Mouse (Mus musculus): ENCODE results near the gene Cd163. TPM values are rescaled to one million over a fixed set of nuclear protein-coding genes. Genes with fewer than 3 reads are reported as not detected.
A peak's percentile ranks its signal among the peaks of the same experiment; 100 is the strongest.
"Not testable (repeated sequence)": the region's sequence is repeated elsewhere in the genome, so short reads cannot be mapped to it uniquely, and the experiment has no call there.

Cd163 gene
- not detected for polyA plus RNA-seq (2017; shearing (Covaris generic))

DNA sequence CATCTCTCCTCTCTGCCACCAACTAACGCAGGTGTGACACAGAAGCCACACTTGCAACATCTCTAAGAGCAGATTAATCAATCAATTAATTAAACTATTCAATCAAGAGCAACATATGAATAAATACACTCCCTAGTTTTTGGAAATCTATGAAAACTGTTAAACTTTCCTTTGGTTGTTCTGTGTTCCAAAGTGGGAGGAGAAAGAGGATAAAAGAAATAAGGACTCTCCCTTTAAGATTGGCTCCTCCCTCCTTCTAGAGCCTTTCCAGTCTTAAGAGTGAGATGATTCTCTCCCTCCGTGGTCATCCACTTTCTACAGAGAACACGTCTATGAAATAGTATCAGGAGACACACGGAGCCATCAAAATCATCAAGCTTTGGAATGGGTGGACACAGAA lies at the start of gene Cd163:
Gene Cd163 (plus strand): TSS at position 301 of the 400 bp plus-strand sequence.
- ATAC-seq, result no peak

DNA sequence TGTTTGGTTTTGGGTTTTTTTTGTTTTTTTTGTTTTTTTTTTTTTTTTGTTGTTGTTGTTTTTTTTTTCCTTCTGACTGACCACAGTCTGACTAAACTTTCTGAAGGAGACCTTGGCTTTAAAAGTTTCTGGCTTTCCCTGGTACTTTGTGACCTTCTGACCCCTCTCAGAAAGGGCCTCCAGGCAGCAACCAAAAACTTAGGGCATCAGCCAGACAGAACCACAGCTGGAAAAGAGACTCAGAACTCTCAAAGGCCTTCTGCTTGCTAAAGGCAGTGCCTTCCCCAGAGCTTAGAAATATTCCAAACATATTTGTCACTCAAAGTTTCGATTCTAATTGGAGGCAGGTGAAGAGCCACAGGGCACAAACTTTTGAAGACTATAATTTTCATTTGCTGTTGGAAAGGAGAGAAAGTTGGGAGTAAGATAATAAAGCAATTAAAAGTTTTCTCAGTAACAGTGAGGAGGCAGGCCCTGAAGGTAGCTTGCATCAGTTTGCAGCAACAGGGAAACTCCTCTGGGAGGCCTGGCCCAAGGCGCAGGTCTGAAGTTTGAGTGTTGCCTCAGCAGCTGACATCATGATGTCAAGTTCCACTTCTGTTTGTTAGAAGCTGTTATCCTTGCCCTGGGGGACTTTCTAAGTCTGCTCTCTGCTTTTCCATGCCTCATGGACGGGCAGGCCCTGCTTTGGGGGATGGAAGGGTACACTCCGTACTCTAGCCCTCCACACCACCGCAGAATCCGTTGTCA lies 48.6 kb upstream of the Cd163 start:
- no peak for ATAC-seq

DNA sequence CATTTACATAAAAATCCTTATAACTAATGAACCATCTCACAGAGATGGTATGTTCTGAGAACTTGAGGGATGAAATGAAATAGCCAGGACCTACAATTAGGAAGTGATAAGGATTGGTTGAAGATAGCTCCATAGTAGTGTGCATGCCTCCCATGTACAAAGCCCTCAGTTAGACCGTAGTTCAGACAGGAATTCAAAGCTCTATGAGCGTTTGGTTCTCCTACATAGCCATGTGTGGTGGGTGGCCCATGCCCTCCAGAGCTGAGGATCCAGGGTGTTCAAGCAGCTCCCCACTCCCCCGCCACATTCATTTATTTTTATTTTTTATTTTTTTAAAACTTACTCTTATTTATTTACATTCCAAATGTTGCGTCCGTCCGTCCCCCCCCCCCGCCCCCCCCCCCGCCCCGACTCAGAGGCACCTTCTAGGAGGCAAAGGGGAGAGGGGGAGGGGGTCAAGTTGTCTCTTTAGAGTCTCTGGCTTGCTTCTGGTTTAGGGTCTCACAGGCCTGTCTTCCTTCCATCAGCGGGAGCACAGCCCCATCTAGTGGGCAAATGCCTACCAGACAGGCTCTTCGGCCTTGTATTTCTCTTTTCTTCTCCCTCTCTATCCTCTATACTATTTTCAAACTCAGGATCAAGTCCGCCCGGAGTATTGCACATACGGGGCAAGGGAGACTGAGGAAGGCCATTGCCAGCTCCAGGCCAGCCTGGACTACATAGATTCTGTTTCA lies 44.1 kb upstream of the Cd163 start:
- peak; percentile 65 for ATAC-seq

DNA sequence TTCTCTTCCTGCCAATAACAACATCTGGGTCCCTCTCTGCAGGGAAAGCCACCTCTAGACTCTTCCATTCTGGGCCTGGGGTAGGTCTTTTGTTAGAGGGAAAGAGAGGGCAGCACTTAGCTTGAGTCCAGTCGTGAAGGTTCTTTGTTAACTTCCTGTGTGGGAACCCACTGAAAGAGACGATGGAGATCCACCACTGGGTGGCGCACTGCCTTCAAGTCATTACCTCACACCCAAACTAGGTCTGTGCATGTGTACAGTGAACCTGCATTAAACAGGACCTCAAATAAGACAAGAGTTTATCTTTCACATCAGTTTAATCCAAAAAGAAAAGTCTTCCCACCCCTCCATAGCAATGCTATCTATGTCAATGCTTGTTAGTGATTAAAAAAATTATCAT lies 41.8 kb upstream of the Cd163 start:
- peak; percentile 82 for ATAC-seq

DNA sequence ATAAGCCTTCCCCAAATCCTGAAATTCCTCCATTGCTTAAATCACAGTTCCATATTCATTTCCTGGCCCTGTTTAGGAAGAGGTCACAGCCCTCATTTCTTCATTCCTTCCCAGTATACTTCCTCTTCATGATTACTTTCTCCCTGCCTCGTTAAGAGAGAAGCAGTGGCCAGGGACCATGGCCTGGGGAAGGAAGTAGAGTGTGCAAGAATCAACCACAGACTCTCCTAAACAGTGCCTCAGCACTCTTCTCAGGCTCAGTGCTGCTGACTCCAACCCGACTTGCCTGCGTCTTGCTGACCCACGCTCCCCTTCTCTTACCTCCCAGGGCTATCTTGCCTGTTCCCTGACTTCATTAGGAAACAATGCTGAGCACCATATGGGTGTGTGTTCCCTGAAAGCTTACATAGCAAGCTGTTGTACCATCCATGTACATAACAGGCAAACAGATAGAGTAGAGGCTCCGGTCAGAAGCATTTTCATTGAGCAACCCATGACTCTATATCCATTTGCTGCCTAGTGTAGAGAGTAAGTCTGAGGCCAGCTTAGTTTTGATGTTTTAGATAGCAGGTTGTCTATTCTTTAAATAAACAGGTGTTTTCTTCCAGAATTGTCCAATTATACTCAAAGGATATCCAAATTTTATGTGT lies 31.1 kb upstream of the Cd163 start:
- ATAC-seq, result no peak

DNA sequence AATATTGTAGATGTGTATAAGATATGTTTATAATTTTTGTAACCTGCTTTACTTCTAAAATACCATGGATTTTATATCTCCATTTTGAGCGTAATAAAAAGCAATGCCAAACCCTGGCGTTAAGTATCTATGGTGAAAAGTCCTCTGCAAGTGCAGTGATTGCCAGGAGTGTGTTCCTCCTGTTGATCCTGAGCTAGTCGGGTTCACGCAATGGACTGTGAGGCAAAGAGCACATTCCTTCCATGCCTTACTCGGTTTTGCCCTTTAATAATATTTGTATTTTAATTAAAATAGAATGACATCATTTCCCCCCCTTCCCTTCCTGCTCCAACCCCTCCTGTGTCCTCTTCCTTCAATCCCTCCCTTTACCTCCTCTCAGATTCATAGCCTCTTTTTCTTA lies 26.8 kb upstream of the Cd163 start:
- ATAC-seq, result no peak

DNA sequence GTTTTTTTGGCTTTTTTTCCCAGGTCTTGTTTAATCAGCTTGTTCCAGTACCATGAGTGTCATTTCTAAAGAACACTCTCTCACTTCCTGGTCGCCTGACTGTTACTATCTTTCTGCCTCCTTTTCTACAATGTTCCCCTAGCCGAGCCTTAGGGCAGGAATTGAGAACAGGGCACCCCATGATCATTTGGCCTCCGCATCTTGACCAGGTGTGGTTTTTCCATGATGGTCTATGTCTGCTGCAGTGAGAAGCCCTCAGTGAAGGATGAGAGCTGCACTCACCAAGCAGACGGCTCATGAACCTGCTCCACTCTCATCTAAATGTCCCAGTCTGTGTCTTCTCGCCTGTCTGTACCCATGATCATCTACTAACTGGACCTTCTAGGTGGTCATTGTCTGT lies 26.2 kb upstream of the Cd163 start:
- ATAC-seq, result no peak

DNA sequence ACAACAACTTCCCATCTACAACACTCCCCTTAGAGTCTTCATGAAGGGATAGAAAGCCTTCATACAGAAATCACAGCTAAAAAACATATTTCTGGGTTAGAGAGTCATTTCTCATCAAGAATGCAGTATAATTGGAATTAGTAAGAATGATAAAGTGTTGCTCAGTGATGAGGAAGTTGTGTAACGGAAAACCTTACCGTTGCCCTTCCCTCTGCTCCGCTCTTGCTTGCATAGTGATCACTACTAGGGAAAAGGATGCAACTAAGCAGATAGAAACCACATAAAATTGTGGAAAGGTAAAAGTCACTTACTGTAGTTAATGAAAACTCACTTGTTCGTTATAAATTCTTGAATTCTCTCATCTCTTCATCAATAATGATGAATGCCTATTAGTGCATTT lies 21.7 kb upstream of the Cd163 start:
- ATAC-seq, result no peak

DNA sequence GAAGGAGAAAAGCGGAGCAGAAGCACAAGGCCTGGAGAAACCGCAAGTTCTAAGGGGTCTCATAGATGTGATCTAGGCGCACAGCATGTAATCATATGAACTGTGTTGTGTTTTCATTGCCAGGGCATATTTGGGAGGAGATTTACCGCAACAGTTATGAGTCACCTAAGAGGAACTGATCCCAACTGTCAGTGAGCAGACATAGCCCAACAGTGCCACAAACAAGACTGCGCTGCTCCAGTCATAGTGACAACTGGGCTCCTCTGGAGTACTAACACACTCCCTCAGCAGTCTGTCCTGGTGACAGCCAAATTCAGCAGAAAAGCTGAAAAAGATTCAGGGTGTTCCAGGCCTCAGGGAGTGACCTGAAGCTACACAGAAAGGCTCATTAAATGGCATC lies 7.1 kb upstream of the Cd163 start:
- ATAC-seq, result not testable (repeated sequence)

DNA sequence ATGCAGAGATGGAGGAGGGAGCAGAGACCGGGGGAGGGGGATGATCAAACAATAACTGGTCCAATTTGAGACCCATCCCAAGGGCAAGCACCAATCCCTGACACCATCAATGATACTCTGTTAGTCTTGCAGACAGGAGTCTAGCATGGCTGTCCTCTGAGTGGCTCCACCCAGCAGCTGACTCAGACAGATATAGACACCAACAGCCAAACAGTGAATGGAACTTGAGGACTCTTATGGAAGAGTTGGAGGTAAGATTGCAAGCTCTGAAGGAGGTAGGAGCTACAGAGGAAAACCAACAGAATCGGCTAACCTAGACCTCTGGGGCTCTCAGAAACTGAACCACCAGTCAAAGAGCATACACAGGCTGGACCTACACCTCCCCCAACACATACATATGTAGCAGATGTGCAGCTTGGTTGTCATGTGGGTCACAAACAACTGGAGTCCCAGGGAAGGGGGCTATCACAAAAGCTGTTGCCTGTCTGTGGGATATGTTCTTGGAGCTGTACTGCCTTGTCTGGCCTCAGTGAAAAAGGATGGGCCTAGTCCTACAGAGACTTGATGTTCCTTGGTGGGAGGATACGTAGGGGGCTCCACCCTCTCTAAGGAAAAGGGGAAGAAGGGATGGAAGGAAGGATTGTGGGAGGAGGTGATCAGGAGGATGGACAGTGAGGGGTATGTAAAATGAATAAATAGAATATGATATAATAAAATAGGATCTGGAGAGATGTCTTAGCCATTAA lies 2.8 kb upstream of the Cd163 start:
- no peak for ATAC-seq

DNA sequence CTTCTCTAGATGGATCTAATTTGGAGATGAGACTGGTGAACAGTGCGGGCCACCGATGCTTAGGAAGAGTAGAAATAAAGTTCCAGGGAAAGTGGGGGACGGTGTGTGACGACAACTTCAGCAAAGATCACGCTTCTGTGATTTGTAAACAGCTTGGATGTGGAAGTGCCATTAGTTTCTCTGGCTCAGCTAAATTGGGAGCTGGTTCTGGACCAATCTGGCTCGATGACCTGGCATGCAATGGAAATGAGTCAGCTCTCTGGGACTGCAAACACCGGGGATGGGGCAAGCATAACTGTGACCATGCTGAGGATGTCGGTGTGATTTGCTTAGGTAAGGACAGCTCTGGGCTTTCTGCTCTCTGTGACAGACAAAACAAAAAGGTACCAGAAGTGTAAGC lies 4.5 kb downstream of the Cd163 start:
- no peak for ATAC-seq

DNA sequence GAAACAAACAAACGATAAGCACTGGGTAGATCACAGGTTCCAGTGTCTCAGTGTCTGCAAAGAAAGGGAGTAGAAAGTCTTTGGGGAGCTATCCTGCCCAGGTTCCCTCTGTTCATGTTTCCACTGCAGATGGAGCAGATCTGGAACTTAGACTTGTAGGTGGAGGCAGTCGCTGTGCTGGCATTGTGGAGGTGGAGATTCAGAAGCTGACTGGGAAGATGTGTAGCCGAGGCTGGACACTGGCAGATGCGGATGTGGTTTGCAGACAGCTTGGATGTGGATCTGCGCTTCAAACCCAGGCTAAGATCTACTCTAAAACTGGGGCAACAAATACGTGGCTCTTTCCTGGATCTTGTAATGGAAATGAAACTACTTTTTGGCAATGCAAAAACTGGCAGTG lies 7.8 kb downstream of the Cd163 start:
- no peak for ATAC-seq

DNA sequence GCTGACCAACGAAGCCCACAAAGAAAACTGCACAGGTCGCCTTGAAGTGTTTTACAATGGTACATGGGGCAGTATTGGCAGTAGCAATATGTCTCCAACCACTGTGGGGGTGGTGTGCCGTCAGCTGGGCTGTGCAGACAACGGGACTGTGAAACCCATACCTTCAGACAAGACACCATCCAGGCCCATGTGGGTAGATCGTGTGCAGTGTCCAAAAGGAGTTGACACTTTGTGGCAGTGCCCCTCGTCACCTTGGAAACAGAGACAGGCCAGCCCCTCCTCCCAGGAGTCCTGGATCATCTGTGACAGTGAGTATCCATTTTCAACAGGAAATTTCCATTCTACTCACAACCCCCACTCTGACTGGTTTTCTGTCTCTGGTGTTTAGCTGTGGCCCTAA lies 15.9 kb downstream of the Cd163 start:
- ATAC-seq, result no peak

DNA sequence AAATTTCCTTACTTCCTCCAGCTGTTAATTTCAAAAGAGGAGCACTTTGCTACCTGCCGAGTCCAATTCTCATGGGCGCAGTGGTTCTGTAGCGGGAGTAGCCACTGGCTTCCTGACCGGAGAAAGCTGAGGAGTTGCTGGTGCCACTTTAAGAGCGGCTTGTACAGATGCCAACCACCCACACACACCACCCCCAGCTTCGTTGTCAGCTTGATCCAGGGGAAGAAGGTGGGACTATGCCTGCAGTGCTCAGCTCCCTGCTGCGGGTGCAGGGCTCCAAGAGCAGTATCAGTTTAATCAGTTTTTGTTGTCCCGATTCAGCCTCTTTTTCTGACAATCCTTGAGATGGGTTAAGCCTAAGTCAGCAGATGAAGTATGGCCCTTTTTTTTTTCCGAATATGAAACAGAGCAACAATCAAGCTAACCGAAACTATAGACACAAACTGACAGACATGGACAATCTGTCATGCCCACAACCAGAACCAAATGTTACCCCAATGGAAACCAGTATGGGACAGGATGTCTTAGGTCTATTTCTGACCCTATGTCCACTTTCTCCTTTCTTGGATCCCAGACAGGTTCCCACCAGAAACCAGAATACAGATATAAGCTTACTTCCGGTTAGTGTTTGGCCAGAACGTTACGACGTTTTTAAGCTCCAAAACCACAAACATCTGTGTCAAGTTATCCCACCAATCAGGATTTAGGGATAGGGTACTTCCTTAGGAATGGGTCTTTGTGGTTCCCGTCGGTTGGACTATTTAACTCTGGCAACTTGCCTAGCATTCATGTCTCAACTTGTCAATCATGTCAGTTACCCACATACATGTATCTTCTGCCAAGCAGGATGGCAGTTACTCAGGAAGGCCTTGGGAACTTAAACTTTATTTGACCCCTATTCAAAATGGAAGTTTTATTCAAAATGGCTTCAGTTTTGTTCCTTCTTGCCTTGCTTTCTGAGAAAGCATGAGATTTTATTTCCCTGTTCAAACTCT lies 17.3 kb downstream of the Cd163 start:
- ATAC-seq, result no peak

DNA sequence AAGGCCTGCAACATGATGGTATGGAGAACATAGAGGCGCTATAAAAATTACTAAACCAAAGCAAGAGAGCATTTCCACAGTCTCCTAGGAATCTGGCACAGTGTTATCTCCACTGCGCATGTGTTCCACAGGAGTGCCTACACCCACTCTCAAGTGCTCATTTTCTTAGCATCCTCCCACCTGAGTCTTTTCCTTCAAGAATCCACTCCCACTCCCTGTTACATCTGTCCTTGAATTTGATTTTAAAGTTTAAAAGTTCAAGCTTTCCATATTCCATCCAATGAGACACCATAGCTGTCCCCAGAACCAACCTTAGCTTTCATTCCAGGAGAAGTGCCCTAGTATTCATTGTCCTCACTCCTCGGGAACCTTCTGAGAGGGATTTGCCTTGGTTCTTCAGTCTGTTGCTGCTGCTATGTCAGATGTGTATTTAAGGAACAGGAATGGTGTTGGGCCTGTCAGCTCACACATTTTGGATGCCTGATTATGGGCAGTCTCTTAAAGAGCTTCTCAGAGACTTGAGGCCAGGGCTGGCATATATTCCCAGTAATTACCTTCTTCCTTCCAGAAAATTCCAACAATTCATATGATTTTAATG lies 24.0 kb downstream of the Cd163 start:
- no peak for ATAC-seq

DNA sequence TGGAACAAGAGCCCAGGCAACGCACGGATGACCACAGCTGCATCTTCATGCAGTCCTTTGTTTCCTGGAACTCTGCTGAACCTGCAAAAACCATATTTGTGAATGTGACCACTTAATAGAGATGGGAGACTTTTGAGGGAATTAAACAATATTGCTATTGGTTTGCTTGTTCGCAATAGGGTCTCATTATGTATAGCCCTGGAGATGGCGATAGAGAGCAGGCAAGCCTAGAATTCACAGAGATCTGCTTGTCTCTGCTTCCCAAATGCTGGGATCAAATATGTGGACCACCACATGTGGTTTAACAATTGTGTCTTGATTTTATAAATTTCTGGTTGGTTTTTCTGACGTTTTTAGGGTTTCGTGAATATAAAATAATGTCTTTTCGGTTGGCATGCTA lies 25.2 kb downstream of the Cd163 start:
- ATAC-seq, result no peak

DNA sequence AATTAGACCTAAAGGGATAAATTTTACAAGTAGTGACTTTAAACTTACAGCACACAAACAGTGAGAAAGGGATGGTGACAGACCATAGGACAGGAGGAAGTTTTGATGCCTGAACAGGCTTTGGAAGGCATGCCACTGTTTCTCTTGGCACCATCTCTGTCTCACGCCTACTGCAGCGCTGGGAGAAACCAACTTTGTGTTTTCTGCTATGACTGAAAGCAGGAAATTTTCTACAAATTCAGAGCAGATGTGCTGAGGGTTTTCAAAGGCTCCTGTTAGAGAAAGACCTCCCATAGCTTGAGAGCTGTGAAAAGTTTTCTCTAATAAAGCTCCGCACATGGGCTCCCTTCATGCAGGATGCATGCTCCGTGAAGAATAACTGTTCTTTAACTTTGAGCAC lies 40.6 kb downstream of the Cd163 start:
- ATAC-seq, result no peak

DNA sequence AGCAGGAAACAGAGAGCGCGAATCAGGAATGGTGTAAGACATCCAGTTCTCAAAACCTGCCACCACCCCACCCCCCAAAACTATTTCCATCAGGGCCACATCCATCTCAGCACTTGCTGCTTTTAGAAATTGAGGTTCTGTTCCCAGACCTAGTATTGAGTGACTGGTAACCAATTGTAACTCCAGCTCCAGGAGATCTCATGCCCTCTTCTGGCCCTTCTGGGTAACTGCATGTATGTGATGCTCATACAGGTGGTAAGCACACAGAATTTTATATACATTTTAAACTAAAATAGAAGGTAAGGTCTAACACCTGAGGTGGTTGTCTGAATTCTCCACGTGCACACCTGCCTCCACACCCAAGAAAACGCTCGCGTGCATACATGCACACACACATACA lies 42.2 kb downstream of the Cd163 start:
- no peak for ATAC-seq

DNA sequence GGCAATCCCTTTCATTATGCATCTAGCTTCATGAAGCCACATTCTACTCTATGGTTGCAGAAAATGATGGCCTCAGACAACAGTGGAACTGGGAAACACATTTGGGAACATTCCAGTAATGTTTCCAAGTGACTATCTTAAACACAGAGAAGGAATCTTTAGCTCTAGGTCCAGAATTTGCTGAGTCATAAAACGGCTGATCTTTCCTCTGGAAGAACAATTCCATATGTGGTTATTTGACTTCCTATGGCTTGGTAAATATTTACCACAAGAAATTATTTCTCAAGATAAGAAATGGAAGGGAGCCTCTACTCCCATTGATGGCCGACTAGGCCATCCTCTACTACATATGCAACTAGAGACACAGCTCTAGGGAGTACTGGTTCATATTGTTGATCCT lies 48.8 kb downstream of the Cd163 start:
- no peak for ATAC-seq

DNA sequence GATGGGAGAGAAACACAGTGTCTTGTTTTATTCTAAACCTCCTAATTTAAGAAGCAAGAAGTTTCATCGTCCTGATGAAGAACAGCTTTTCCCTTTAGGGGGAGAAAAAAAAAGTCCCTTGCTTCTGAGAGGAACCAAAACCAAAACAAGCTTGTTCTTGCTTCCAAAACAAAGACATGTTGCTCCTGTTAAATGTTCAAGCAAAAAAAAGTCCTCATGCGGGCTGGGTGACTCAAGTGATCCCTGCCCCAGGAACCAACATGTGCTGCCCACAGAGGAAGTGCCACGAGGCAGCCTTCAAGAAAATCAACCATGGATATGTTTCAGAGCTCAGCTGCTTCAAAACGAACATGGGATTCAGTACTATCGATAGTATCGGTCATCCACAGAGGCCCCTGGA lies 54.5 kb downstream of the Cd163 start:
- no peak for ATAC-seq

DNA sequence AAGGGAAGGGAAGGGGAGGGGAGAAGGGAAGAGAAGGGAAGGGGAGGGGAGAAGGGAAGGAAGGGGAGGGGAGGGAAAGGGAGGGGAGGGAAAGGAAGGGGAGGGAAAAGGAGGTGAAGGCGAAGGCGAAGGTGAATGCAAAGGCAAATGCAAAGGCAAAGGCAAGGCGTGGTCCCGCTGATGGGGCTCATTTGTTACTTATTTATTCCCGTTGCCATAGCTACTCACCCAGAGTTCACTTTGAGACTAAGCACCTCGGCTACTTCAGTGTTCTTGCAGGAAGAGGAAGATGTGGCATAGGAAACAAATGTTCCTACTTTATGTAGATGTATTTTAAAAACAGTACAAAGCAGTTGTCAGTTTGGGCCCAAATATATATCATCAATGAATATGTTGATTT lies 56.1 kb downstream of the Cd163 start:
- ATAC-seq, result peak; percentile 43
